Mouse (Mus musculus) C2C12 (cell line): ENCODE measurements around the gene Dhps.

ENCODE experiments used
- CTCF ChIP-seq: IDR thresholded peaks from one replicate; pipeline ENCODE4 v1.5.1; 2011; ENCODE audit not compliant: control insufficient read depth, insufficient read depth, insufficient read length
- USF1 ChIP-seq: IDR thresholded peaks from one replicate; pipeline ENCODE4 v1.6.1; 2011; ENCODE audit warnings: low read depth, mild to moderate bottlenecking, control low read depth, moderate library complexity

GRCm38 (mm10) chr8:85071514-85072281, at the start of gene Dhps:
- TF ChIP-seq USF1, result peak; percentile 88
- TF ChIP-seq CTCF, result no peak
